8 mouse cellular contexts compared by ENCODE assay signal in genomic region chr6:124918331-124918690, GRCm38 (mm10). TPM values are rescaled to one million over a fixed set of nuclear protein-coding genes. Genes with fewer than 3 reads are reported as not detected.
A peak's percentile ranks its signal among the peaks of the same experiment; 100 is the strongest.
DNase-seq lines count a peak whose midpoint lies in the region; ATAC-seq and TF ChIP-seq lines count a peak whose summit lies in the region.

No protein-coding gene starts in this region.

- peaks cover 16% of the 10 kb centered on the region for H3K36me3 ChIP-seq in embryonic facial prominence, embryonic 12.5 days
- peaks cover 13% of the 10 kb centered on the region for H3K36me3 ChIP-seq in intestine, embryonic 15.5 days
- H3K36me3 ChIP-seq in neural tube, embryonic 12.5 days, result peaks cover 17% of the 10 kb centered on the region

- no peak for DNase-seq in layer of hippocampus, adult 2 months (ENCODE audit: low spot score in 2 of 2)
- no peak for DNase-seq in layer of hippocampus, adult 9-10 months (ENCODE audit: low spot score)
- no peak for DNase-seq in thymus, postnatal 14 days
- no peak for DNase-seq in left cerebral cortex, postnatal 25 days (ENCODE audit: low spot score in 2 of 2)
- no peak for DNase-seq in layer of hippocampus, adult 18-20 months (ENCODE audit: low spot score in 2 of 2)

- H3K4me2 ChIP-seq in embryonic facial prominence, embryonic 12.5 days (replicated peaks), result peak overlapping the region; percentile 99
- peak overlapping the region; percentile 89 for H3K4me2 ChIP-seq in intestine, embryonic 15.5 days (replicated peaks)
- peak overlapping the region; percentile 96 for H3K4me2 ChIP-seq in neural tube, embryonic 12.5 days (replicated peaks)

- H3K9ac ChIP-seq in embryonic facial prominence, embryonic 12.5 days, result peak overlapping the region; percentile 36
- H3K9ac ChIP-seq in intestine, embryonic 15.5 days, result peak overlapping the region; percentile 99
- peak overlapping the region; percentile 100 for H3K9ac ChIP-seq in neural tube, embryonic 12.5 days

- 5% methylated on average over 7 of the region's 7 CpGs for WGBS in embryonic facial prominence, embryonic 12.5 days
- WGBS in intestine, embryonic 15.5 days, result 9% methylated on average over 7 of the region's 7 CpGs
- 6% methylated on average over 7 of the region's 7 CpGs for WGBS in neural tube, embryonic 12.5 days

- no peak for ATAC-seq in embryonic facial prominence, embryonic 12.5 days (ENCODE audit: insufficient number of reproducible peaks, insufficient read depth, low FRiP score, low TSS enrichment)
- ATAC-seq in intestine, embryonic 15.5 days, result peak; percentile 0; the same call in 1 of the 2 replicates
- ATAC-seq in neural tube, embryonic 12.5 days (ENCODE audit: low FRiP score, low read depth), result no peak

- H3K27ac ChIP-seq in layer of hippocampus, adult 2 months, result peak overlapping the region; percentile 99
- H3K27ac ChIP-seq in embryonic facial prominence, embryonic 12.5 days, result peak overlapping the region; percentile 100
- peak overlapping the region; percentile 99 for H3K27ac ChIP-seq in intestine, embryonic 15.5 days
- H3K27ac ChIP-seq in neural tube, embryonic 12.5 days, result peak overlapping the region; percentile 95

- peaks cover 47% of the 10 kb centered on the region for H3K4me1 ChIP-seq in embryonic facial prominence, embryonic 12.5 days
- H3K4me1 ChIP-seq in intestine, embryonic 15.5 days (replicated peaks), result peaks cover 53% of the 10 kb centered on the region
- H3K4me1 ChIP-seq in neural tube, embryonic 12.5 days, result peaks cover 52% of the 10 kb centered on the region

- intact Hi-C loops in left cerebral cortex, postnatal 25 days (cut with DNase I), result loop anchor here (1.0 to 5.0 kb wide), 5 partner anchors 13 to 179 kb away; partner anchors contain the start of genes Chd4, Mlf2, P3h3 and Zfp384

- no peaks in the 10 kb centered on the region for H3K27me3 ChIP-seq in embryonic facial prominence, embryonic 12.5 days
- no peaks in the 10 kb centered on the region for H3K27me3 ChIP-seq in intestine, embryonic 15.5 days (replicated peaks)
- H3K27me3 ChIP-seq in neural tube, embryonic 12.5 days (replicated peaks), result no peaks in the 10 kb centered on the region

- H3K4me3 ChIP-seq in layer of hippocampus, adult 2 months, result peak overlapping the region; percentile 92
- H3K4me3 ChIP-seq in embryonic facial prominence, embryonic 12.5 days, result peak overlapping the region; percentile 93
- H3K4me3 ChIP-seq in intestine, embryonic 15.5 days (replicated peaks), result peak overlapping the region; percentile 97
- peak overlapping the region; percentile 94 for H3K4me3 ChIP-seq in neural tube, embryonic 12.5 days

- no peaks in the 10 kb centered on the region for H3K9me3 ChIP-seq in embryonic facial prominence, embryonic 12.5 days
- H3K9me3 ChIP-seq in intestine, embryonic 15.5 days, result no peaks in the 10 kb centered on the region
- H3K9me3 ChIP-seq in neural tube, embryonic 12.5 days, result no peaks in the 10 kb centered on the region

- no peak for TF ChIP-seq CTCF in layer of hippocampus, adult 2 months (conservative IDR thresholded peaks at IDR 0.05)

RNA-seq across cellular contexts. Expression of gene Ptms, which starts 1.6 kb away (rescaled TPM):
- total RNA-seq in layer of hippocampus, adult 2 months (2021), result 1,000 to 10,000 TPM in 1 of 2 experiments, 100 to 1,000 TPM in 1; 991 to 1,057 TPM
- polyA plus RNA-seq in embryonic facial prominence, embryonic 12.5 days (2016; fragmentation: Nextera tagmentation; extraction: Ambion mirVana), result 390 and 395 TPM in 2 replicates
- polyA plus RNA-seq in intestine, embryonic 15.5 days (2015; fragmentation: Nextera tagmentation; extraction: Ambion mirVana), result 241 and 282 TPM in 2 replicates
- 718 and 773 TPM in 2 replicates for polyA plus RNA-seq in neural tube, embryonic 12.5 days (2016; fragmentation: Nextera tagmentation; extraction: Ambion mirVana)
- 1,000 to 10,000 TPM in 1 of 2 experiments, 100 to 1,000 TPM in 1; 954 to 1,041 TPM for total RNA-seq in left cerebral cortex, postnatal 25 days (2021)
- 1,000 to 10,000 TPM; 1,033 to 1,052 TPM for total RNA-seq in layer of hippocampus, adult 18-20 months (2021)

RNA-seq across cellular contexts. Expression of gene Lag3, which starts 6.8 kb away (rescaled TPM):
- 1 to 10 TPM; 1.3 to 1.7 TPM for total RNA-seq in layer of hippocampus, adult 2 months (2021)
- 3.1 and 4.1 TPM in 2 replicates for polyA plus RNA-seq in embryonic facial prominence, embryonic 12.5 days (2016; fragmentation: Nextera tagmentation; extraction: Ambion mirVana)
- polyA plus RNA-seq in intestine, embryonic 15.5 days (2015; fragmentation: Nextera tagmentation; extraction: Ambion mirVana), result 2.2 and 2.9 TPM in 2 replicates
- 1.8 and 2.2 TPM in 2 replicates for polyA plus RNA-seq in neural tube, embryonic 12.5 days (2016; fragmentation: Nextera tagmentation; extraction: Ambion mirVana)
- total RNA-seq in left cerebral cortex, postnatal 25 days (2021), result 1 to 10 TPM; 2.9 to 3.6 TPM
- 1 to 10 TPM; 2.6 to 3.6 TPM for total RNA-seq in layer of hippocampus, adult 18-20 months (2021)

RNA-seq across cellular contexts. Expression of gene Mlf2, which starts 12.9 kb away (rescaled TPM):
- total RNA-seq in layer of hippocampus, adult 2 months (2021), result 100 to 1,000 TPM; 627 to 642 TPM
- polyA plus RNA-seq in embryonic facial prominence, embryonic 12.5 days (2016; fragmentation: Nextera tagmentation; extraction: Ambion mirVana), result 419 and 427 TPM in 2 replicates
- 336 and 340 TPM in 2 replicates for polyA plus RNA-seq in intestine, embryonic 15.5 days (2015; fragmentation: Nextera tagmentation; extraction: Ambion mirVana)
- 546 and 556 TPM in 2 replicates for polyA plus RNA-seq in neural tube, embryonic 12.5 days (2016; fragmentation: Nextera tagmentation; extraction: Ambion mirVana)
- 100 to 1,000 TPM; 648 to 675 TPM for total RNA-seq in left cerebral cortex, postnatal 25 days (2021)
- 100 to 1,000 TPM; 631 to 670 TPM for total RNA-seq in layer of hippocampus, adult 18-20 months (2021)

RNA-seq across cellular contexts. Expression of gene Cd4, which starts 30.3 kb away (rescaled TPM):
- total RNA-seq in layer of hippocampus, adult 2 months (2021), result under 1 TPM; 0.18 to 0.47 TPM
- 0.09 and 0.39 TPM in 2 replicates for polyA plus RNA-seq in embryonic facial prominence, embryonic 12.5 days (2016; fragmentation: Nextera tagmentation; extraction: Ambion mirVana)
- 0.40 and 0.48 TPM in 2 replicates for polyA plus RNA-seq in intestine, embryonic 15.5 days (2015; fragmentation: Nextera tagmentation; extraction: Ambion mirVana)
- polyA plus RNA-seq in neural tube, embryonic 12.5 days (2016; fragmentation: Nextera tagmentation; extraction: Ambion mirVana), result 0.06 TPM in 1 of 2 replicates, not detected in the other
- 1 to 10 TPM; 2.8 to 8.7 TPM for total RNA-seq in left cerebral cortex, postnatal 25 days (2021)
- under 1 TPM in 1 of 2 experiments, not detected in 1; 0.25 TPM for total RNA-seq in layer of hippocampus, adult 18-20 months (2021)

RNA-seq across cellular contexts. Expression of gene Cops7a, which starts 47.0 kb away (rescaled TPM):
- 100 to 1,000 TPM; 136 to 151 TPM for total RNA-seq in layer of hippocampus, adult 2 months (2021)
- 119 and 121 TPM in 2 replicates for polyA plus RNA-seq in embryonic facial prominence, embryonic 12.5 days (2016; fragmentation: Nextera tagmentation; extraction: Ambion mirVana)
- 159 and 170 TPM in 2 replicates for polyA plus RNA-seq in intestine, embryonic 15.5 days (2015; fragmentation: Nextera tagmentation; extraction: Ambion mirVana)
- 91.5 and 99.8 TPM in 2 replicates for polyA plus RNA-seq in neural tube, embryonic 12.5 days (2016; fragmentation: Nextera tagmentation; extraction: Ambion mirVana)
- 100 to 1,000 TPM; 149 to 163 TPM for total RNA-seq in left cerebral cortex, postnatal 25 days (2021)
- 100 to 1,000 TPM; 154 to 161 TPM for total RNA-seq in layer of hippocampus, adult 18-20 months (2021)

Comparison
In these comparisons a context has a peak if more than half of its experiments do, and no peak if none do; other contexts are left out.
1. H3K9ac ChIP-seq: peak in every context shown above with its lines; median percentile 100 in neural tube, embryonic 12.5 days; 99 in intestine, embryonic 15.5 days; 36 in embryonic facial prominence, embryonic 12.5 days.